Mouse (Mus musculus) ovary, adult 18-20 months (tissue): Measurements from ENCODE around the gene Serpina3m.
"Not testable (repeated sequence)": the region's sequence is repeated elsewhere in the genome, so short reads cannot be mapped to it uniquely, and the experiment has no call there.

Experiments
- DNase-seq: peaks from one replicate; pipeline ENCODE4 v3.0.0; 2022; ENCODE audit warnings: low spot score, mixed read lengths

Gene Serpina3m

DNA sequence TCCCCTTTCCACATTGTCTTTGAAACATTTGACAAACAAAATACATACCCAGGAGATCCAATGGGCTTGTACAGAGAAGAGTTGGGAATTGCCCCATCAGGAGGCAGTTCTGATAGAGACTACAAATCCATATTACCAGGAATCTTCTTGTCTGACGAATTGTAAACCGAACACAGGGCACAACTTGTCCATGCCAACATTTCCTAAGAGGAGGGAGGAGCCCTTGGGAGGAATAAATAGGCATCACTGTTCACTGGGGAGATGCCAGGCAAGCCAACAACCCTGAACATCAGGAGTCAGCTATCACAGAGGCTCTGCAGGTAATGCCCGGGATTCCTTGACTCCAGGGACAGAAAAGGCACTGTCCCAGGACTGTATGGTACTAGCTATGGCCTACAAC is at the start of gene Serpina3m, which contains the start of gene Serpina3k:
TSS of gene Serpina3m (plus strand) at position 261 of the 400 bp plus-strand sequence.
TSS of gene Serpina3k (plus strand) at position 261 of the 400 bp plus-strand sequence.
- not testable (repeated sequence) for DNase-seq

DNA sequence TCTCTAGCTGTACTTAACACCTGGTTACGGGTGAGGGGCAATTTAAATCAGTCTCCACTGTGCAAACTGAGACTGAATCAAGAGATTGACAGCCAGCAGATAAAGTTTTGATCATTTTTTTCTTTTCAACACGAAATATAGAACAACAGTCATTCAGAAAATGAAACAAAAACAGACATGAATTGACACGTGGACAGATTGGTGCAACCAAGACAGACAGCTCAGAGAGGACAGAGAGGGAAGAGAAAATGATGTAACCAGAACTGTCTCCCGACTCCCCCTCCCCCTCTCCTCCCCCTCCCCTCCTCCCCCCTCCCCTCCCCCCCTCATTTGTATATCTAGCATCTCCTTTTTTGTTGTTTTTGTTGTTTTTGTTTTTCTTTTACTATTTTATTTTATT is 48.4 kb upstream of the Serpina3m start:
- DNase-seq, result no peak

DNA sequence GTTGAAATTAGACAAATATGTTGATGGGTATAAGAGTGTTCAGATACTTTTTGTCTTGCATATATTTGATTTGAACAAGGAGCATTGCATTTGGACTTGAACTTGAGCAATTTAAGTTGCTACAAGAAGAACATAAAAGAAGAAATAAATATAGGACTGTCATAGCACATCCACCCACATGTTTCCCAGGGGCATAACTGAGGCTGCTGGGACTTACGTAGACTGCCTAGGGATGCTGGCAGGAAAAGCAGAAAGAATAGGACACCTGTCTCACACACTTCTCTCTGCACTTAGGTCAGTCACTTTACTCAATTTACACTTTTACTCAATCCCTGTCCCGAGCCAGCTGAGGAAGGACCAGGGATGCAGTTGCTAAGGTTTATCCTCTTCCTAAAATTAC is 44.3 kb upstream of the Serpina3m start:
- no peak for DNase-seq

DNA sequence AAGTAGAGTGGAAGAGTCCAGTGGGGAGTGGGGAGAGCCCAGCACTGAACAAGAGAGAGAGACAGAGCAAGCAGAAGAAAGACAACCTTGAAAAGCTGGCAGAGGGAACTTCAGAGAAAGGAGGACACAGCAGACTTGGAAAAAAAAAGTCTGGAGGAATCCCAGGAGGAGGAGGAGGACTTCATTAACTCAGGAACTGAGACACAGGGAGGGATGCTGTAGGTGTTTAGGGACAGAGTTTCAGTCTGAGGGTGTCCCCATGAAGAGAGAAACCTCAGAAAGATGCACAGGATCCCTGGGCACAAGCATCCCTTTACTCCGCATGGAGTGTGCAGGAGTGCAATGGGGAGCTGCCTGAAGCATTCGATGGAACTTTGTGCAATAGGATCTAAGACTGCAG is 40.2 kb upstream of the Serpina3m start:
- no peak for DNase-seq

DNA sequence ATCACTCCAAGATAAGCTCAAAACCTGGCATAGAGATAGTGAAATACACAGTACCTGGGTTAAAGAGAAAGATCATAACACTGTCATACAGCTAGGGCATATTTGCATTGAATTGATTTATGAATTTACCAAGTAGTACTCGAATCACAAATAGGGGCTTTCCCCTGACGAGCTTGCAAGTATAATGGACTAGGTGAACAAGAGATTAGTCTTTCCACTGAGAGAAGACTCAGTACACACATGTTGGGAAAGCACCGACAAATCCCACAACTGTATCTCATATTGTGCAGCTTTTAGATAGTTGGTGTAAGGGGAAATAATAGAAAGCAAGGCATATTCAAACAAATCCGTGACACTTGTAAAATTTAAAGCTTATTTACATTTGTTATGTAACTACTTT is 32.3 kb upstream of the Serpina3m start:
- DNase-seq, result no peak

DNA sequence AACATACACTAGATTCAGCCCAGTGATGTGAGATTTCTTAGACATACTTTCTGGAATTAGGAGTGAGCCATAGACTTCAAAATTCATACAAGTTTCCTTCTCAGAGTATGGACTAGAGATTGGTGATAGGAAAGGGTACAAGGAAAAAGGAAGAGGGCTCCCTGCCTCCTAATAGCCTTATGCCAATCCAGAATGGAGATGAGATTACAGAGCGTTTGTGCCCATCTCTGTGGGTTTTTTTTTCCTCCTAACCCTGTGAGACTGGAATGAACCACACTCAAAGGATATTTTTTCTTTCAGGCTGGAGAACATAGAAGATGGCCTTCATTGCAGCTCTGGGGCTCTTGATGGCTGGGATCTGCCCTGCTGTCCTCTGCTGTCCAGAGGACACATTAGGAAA is 24.0 kb upstream of the Serpina3m start, which contains the start of gene Serpina3j:
TSS of gene Serpina3j (plus strand) at position 301 of the 400 bp plus-strand sequence.
- no peak for DNase-seq

DNA sequence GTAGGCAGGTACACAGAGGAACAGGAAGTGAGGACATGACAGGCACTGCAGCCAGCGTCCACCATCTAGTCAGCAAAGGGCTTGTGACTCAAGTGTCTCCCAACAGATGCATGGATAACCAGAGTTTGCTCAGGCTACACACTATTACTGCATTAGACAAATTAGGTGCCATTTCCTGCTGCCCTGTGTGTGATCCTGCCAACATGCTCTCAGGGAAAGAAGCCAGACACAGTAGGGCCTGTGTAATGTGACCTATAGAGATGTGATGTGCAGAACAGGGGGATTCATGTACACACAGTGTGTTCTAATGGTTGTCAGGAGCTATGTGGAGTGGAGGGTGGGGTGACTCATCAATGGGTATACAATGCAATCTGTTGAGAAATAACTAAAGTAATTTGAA is 15.8 kb upstream of the Serpina3m start:
- no peak for DNase-seq

DNA sequence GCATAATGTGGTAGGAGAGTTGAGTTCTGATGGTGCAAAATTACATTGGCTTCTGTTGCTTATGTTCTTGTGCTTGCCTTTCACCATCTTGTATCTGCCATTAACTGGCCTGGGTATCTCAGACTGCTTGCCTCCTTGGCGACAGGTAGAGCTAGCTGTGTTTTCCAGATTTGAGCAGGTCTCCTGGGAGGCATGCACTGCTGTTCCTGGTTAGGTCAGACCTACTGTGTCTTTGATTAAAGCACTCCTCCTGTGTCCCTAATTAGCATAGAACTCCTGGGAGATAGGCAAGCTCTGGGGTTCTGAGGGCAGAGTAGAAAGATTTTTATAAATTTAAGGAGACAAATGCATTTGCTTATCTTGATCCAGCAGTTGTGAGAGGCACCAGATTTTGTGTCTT is 6.6 kb upstream of the Serpina3m start:
- no peak for DNase-seq

DNA sequence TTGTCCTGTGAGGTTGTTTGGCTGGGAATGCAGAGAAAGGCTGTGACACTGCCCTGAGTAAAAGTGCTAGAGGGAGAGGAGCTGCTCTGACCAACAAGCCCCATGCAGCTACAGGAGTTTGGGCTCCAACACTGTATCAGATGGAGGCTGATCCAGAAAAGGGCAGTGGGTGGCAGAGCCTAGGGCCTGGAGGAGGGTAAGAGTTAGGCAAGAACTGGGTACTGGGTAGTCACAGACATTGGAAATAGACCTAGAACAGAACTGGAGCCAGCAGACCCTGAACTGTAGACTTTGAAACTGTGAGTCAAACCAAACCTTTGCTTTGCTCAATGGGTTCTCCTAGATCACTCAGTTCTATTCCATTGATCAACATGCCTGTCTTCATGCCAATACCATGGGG is 1.4 kb upstream of the Serpina3m start:
- DNase-seq, result not testable (repeated sequence)

DNA sequence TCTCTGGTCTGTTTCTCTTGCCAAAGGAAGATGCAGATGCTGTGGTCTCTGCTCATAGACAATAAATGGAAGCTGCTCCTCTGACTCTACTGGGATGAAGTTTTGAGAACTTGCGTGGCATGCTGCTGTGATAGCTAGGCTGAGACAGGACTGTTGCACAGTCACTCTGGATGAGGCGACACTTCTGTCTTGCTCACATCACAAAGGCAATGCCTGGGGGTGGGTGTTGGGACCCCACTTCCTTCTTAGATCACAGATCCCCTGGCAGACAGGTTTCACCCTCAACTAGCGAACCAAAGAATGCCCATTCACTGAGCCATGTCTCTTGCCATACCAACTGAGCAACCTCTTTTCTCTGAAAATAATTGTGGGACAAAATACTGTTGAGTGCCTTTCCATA is 419 bp downstream of the Serpina3m start:
- DNase-seq, result no peak

DNA sequence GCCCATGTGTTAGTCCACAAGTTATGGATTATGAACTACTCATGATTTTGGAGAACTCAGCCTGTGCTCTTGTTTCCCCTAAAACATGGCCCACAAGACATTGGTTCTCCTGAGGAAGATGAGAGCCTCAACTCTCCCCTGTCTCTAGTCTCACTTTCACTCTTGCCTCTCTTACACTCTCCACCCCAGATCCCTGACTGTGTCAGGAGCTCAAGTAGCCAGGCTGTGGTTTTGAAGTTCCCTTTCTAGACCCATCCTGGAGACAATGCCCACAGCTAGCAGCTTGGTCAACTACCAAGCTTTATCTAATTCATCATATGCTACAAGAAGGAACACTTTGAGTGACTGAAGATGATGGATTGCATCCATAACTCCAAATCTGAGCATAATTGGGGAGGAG is 4.2 kb downstream of the Serpina3m start:
- not testable (repeated sequence) for DNase-seq

DNA sequence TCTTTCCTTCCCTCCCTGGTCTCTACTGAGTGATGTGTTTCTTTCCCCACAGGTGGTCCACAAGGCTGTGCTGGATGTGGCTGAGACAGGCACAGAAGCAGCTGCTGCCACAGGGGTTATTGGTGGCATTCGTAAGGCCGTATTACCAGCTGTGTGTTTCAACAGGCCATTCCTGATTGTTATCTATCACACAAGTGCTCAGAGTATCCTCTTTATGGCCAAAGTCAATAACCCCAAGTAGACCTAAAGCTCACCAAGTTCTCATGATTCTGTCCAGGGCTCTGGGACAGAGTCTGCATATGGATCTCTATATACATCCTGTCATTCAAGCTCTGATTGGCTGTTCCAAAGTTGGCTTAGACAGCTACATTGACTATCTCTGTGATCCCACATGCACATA is 6.9 kb downstream of the Serpina3m start:
- no peak for DNase-seq

DNA sequence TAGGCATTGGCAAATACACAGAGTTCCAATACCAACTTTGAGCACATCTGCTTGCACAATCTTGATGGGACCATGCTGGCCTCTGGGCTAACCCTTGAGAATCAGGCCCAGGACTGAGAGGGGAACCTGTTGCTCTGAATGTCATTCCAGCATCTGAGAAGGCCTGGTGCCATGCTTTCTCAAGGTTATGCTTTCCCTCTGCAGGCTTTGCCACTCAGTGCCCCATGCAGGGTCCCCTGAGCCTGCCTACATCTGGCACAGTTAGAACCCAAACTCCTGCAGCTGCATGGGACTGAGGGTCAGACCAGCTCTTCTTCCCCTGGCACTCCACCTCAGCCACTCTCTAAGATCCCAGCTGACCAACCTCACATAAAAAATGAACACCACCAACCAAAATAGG is 7.4 kb downstream of the Serpina3m start:
- no peak for DNase-seq

DNA sequence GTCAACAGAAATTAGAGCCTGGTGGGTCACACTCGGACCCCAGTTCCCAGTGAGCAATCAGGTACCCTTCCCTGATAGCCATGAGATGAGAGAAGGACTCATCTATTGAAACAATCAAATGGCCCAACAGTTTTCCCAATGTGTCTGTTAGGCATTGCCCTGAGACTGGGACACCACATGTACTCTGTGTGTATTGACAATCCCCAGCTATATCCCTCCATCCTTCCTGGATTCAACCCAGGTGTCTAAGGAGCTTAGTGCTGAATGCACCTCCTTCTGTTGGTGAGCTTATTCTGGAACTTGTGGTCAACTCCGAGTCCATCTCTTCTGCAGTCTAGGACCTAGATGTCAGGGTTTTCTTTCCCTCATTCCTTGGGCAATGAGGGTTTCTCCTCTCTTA is 8.8 kb downstream of the Serpina3m start:
- DNase-seq, result no peak

DNA sequence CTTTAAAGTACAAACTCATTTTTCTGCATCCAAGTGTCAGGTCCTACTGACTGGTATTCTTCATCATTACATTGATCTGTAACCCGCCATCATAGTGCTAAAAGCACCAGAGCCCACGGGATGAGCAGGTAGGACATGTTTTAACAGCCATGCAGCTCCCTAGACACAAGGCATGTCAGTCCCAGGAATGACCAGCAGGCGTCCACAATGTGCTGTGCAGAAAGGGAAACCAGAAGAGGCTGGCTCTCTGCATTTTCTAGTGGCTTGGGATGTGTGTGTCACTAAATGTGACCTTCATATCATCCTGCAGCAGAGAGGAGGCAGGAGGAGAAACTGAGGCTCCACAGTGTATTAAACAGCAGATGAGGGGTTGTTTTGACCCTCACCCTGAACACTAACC is 13.5 kb downstream of the Serpina3m start:
- not testable (repeated sequence) for DNase-seq

DNA sequence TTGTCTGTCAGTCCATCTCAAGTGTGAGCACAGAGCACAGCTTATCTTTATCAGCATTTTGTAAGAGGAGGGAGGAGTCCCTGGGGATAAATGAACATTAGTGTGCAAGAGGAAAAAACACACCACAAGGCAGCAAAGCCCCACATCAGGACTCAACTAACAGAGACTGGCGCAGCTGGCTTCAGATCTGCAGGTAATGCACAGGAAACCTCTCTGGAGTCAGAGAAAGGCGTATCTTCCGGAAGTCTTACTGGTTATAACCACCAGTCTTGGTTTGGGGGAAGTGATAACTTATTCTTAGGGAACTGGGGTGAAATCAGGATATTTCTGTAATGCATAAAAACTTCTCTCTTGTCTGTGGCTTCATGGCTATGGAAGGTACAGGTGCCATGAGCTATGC is 17.7 kb downstream of the Serpina3m start:
- no peak for DNase-seq

DNA sequence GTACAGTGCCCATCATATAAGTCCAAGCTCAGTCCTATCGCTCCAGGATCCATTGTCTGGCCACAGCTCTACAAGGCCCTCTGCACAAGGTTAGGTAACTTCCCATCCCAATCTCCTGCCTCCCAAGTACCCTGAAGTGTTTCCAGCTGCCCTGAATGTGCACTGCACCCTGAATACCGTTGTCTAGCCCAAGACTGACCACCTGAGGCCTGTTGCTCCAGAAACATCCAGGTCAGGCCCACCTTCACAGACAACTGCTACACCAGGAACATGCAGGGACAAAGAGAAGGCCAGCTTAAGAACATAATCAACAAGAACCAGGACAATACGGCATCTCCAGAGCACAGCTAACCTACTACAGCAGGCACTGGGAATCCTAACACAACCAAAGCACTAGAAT is 31.7 kb downstream of the Serpina3m start:
- DNase-seq, result no peak

DNA sequence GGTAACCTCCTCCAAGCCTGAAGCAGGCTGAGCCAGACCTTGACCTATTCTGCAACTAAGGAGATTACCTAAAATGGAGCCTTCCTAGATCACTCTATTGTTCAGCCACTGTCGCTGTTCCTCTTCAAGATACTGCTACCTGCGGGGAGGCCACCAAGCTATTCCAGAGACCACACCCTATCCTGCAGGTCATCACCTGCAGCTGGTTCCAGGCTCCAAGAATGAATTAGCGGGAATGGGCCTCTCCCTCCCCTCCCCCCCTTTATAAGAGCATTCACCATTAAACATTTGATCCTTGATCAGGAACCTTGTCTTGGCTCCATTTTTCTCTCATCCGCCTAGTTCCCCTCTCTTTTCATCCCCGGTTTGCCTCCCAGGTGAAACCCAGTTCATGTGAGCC is 38.9 kb downstream of the Serpina3m start:
- DNase-seq, result not testable (repeated sequence)

DNA sequence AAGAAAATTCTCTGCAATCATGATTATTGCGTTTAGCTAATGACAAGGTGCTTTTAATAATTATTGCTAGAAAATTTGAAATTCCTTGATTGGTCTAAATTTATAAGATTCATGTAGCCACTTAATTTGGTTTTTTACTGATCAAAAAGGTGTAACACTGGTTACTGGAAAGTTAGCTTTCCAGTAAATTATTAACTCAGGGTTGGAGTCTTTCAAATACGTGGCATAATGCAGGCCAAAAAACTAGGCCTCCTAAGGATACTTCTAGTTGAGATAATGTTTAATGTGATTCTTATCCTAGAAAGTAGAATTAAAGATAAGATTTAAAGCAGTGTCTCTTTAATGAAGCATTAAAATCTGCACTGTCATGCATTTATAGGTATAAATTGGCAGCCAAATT is 40.1 kb downstream of the Serpina3m start:
- DNase-seq, result not testable (repeated sequence)

DNA sequence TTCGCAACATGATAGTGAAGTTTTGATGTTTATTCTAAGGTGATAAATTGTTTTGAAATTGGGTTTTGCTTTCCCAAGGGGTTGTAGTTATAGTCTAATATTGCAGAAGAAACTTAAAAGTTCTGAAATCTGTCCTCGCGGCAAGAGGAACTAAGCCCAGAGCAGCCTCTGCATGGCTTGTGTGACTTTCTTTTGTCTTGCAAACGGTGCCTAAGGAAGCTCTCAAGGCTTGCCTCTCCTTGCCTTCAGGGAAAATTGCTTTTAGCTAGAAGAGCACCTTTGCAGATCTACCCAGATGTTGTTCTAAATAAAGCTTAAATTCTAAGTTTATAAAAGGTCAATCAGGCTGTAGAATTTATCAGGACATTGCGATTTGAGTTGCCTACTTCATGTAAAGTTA is 40.5 kb downstream of the Serpina3m start:
- not testable (repeated sequence) for DNase-seq

DNA sequence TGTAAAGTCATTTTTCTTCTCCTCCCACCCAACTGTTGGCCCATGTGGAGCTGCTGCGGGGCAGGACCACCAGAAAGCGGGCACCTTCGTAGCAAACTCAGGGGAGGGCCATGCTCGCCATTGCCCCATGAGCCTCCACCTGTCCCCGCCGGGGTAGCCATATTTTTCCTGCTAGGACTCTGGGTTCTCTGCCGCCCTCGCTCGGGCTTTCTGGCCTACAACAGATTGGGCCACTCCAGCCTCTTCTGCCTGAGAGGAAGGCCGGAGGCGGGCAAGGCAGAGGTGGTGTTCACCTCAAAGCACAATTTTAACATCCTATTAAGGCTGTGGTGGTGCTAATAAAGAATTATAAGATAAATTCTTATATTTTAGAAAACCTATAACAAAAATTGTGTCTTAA is 41.6 kb downstream of the Serpina3m start:
- DNase-seq, result no peak

DNA sequence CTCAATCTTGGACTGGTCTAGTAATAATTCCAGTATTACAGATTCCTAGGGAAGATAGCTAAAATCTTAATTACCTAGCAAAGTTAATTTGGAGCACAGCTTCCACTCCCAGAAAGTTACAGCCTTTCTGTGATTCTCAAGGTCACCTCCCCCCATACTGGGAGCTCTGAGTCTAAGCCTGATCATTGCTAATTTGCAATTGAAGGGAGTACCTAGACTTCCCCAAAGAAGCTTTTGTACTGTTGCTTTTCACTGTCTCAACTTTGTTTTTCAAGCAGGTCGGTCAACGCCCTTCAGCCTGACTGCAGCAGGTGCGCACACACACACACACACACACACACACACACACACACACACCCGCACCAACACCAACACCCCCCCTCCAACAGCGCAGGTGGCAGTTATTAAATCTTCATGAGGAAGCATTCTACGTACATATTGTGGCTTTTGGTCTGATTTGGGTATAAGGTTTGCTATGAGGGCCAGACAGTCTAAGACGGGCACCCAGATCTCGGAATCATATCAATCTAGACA is 42.9 kb downstream of the Serpina3m start:
- DNase-seq, result not testable (repeated sequence)

DNA sequence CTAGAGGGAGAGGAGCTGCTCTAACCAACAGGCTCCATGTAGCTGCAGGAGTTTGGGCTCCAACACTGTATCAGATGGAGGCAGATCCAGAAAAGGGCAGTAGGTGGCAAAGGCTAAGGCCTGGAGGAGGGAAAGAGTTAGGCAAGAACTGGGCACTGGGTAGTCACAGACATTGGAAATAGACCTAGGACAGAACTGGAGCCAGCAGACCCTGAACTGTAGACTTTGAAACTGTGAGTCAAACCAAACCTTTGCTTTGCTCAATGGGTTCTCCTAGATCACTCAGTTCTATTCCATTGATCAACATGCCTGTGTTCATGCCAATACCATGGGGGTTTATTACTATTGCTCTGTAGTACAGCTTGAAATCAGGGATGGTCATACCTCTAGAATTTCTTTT is 47.7 kb downstream of the Serpina3m start:
- DNase-seq, result not testable (repeated sequence)

DNA sequence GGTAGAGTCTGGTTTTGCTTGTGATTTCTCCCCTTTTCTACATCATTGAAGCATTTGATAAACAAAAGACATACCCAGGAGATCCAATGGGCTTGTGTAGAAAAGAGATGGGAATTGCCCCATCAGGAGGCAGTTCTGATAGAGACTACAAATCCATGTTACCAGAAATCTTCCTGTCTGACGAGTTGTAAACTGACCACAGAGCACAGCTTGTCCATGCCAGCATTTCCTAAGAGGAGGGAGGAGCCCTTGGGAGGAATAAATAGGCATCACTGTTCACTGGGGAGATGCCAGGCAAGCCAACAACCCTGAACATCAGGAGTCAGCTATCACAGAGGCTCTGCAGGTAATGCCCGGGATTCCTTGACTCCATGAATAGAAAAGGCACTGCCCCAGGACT is 48.6 kb downstream of the Serpina3m start:
- DNase-seq, result not testable (repeated sequence)

DNA sequence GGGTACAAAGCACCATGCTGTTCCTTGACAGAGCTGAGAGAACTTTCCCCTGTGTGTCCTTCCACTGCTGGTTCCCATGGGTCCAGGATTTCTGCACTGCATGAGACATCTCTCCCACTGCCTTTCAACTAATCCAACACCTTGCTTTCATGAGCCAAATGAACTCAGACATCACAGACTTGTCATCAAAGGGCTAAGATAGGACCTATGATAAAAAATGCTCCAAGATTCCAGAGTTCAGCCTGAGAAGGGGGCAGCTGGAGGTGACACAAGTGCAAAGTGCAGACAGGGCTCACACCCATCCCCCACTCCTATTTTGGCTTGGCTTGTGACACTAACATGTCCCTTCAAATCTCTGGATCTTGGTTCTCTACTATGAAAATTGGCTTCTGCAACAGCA is 50.2 kb downstream of the Serpina3m start:
- no peak for DNase-seq
